16 mouse cellular contexts compared by ENCODE assay signal in the genomic region with DNA sequence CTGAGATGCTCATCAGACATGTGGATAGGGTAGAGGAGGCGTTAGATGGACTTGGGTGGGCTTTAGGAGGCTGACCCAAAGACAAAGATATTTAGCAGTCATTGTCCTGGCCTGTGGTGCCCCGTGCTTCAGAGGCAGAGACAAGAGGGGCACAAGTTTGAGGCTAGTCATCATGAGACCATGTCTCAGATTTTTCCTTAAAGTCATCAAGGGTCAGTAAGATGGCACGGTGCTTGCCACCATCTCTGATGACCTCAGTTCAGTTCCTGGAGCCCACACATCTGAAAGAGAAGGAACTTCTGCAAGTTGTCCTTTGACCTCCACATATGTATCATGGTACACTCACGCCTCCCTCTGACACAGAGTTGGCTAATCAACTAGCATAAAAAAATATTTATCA.
"Had no signal": no experiment of that assay in that cellular context is flagged by ENCODE, and none has a peak within 500 bp of the region (broad histone marks: within the 10 kb centered on the region; RNA-seq: fewer than 3 reads in every experiment).

No protein-coding gene starts in this region.

- H3K4me1 ChIP-seq: limb, embryonic 15.5 days; midbrain, embryonic 12.5 days; neural tube, embryonic 12.5 days had no signal

- H3K9ac ChIP-seq: limb, embryonic 15.5 days; liver, embryonic 13.5 days; midbrain, embryonic 12.5 days; neural tube, embryonic 12.5 days had no signal

- H3K27me3 ChIP-seq: limb, embryonic 15.5 days; liver, embryonic 13.5 days; midbrain, embryonic 12.5 days; neural tube, embryonic 12.5 days had no signal

- DNase-seq: kidney, adult 11 months; kidney, adult 9 months; kidney, postnatal 14 days; liver, embryonic 13.5 days; lung, adult 18-20 months; lung, postnatal 36 days; right cerebral cortex, postnatal 14 days; thymus, postnatal 4 days had no signal

- H3K36me3 ChIP-seq: limb, embryonic 15.5 days; liver, embryonic 13.5 days; midbrain, embryonic 12.5 days; neural tube, embryonic 12.5 days had no signal

- H3K9me3 ChIP-seq: limb, embryonic 15.5 days; liver, embryonic 13.5 days; megakaryocyte, embryonic 14.5 days; midbrain, embryonic 12.5 days; neural tube, embryonic 12.5 days had no signal

- H3K4me3 ChIP-seq: left cerebral cortex, adult 2 months; limb, embryonic 15.5 days; liver, embryonic 13.5 days; megakaryocyte, embryonic 14.5 days; midbrain, embryonic 12.5 days; myocyte; neural tube, embryonic 12.5 days had no signal

- H3K4me2 ChIP-seq: limb, embryonic 15.5 days; liver, embryonic 13.5 days; midbrain, embryonic 12.5 days; neural tube, embryonic 12.5 days had no signal

- H3K27ac ChIP-seq: left cerebral cortex, adult 2 months; limb, embryonic 15.5 days; liver, embryonic 13.5 days; midbrain, embryonic 12.5 days; neural tube, embryonic 12.5 days; stomach, postnatal 0 days had no signal

- ATAC-seq: midbrain, embryonic 16.5 days had no signal
